Mouse (Mus musculus): ENCODE results near the gene Mrgprd.
A peak's percentile ranks its signal among the peaks of the same experiment; 100 is the strongest.

Mrgprd gene

GRCm38 (mm10) chr7:145302488-145303285 is 11.9 kb upstream of the Mrgprd start:
- peak; percentile 82 for DNase-seq (ENCODE audit: low read depth)

GRCm38 (mm10) chr7:145304153-145304552 is 10.5 kb upstream of the Mrgprd start:
- no peak for DNase-seq (ENCODE audit: low read depth)

DNA sequence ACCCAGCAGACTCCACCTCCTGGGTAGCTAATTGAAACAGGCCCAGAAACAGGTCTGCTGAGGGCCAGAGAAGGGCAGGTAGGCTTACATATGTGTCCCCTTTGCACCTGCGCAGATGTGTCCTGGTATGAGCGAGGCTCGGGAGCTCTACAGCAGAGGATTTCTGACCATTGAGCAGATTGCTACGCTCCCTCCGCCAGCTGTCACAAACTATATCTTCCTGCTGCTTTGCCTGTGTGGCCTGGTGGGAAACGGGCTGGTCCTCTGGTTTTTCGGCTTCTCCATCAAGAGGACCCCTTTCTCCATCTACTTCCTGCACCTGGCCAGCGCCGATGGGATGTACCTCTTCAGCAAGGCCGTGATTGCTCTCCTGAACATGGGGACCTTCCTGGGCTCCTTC is 7.0 kb upstream of the Mrgprd start:
- DNase-seq (ENCODE audit: low read depth), result no peak

- no peak for DNase-seq (ENCODE audit: low read depth)
Measured at GRCm38 (mm10) chr7:145308061-145308675, 6.5 kb upstream of the Mrgprd start.

GRCm38 (mm10) chr7:145308866-145309265 is 5.8 kb upstream of the Mrgprd start:
- DNase-seq (ENCODE audit: low read depth), result peak; percentile 53

DNA sequence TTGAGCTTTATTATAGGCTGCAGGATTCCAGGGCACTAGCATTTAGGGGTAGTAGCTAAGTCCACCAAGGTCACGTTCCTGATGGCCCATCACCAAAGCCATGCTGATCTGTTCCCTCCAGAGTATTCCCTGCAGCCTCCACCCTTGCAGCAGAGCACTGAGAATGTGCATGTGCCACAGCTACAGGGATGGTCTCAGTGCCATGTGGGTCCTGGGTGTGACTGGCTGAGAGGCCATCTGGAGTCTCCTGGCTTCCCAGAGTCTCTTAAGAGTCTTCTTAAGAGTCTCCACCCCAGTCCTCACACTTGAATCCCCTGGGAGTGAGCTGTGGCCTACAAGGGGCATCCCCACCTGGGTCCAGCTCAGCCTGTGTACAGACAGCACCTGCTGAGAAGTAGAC is 4.8 kb upstream of the Mrgprd start:
- DNase-seq (ENCODE audit: low read depth), result no peak

DNA sequence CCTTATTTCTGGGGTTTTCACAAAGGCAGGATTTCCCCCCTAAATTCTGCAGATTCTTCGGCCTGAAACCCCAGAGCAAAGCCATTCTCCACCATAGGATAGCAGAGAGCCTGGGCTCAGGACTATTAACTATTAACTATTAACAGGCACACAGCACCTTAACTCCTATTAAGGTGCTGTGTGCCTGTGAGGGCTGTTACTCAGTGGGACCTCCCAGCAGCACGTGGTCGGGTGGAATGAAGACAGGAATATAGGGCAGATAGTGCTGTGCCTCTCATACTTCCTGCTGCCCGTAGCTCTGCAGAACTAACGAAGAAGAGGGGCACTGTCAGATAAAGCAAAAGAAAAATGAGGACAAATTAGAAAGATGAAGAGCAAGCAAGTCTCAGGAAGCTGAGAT is 4.1 kb upstream of the Mrgprd start:
- DNase-seq (ENCODE audit: low read depth), result no peak

GRCm38 (mm10) chr7:145312137-145312536 is 2.5 kb upstream of the Mrgprd start:
- DNase-seq (ENCODE audit: low read depth), result peak; percentile 78

DNA sequence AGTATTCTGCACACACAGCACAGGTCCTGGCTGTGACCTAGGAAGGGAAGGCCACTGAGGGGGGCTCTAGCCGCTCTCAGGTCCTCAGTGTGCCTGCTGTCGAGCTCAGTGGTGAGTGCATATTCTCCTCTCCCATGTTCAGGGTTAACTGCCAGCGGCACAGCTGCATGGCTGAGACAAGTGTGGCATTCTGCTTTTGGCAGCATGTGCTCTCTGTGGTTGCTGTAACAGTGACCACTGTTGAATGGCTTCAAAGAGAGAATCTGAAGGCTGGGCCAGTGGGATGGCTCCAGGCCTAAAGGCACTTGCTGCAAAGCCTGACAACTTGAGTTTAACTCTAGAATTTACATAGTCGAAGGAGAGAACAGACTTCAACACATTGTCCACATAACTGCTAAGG is 2.9 kb downstream of the Mrgprd start:
- DNase-seq (ENCODE audit: low read depth), result no peak

GRCm38 (mm10) chr7:145319481-145319880 is 4.8 kb downstream of the Mrgprd start:
- DNase-seq (ENCODE audit: low read depth), result no peak

DNA sequence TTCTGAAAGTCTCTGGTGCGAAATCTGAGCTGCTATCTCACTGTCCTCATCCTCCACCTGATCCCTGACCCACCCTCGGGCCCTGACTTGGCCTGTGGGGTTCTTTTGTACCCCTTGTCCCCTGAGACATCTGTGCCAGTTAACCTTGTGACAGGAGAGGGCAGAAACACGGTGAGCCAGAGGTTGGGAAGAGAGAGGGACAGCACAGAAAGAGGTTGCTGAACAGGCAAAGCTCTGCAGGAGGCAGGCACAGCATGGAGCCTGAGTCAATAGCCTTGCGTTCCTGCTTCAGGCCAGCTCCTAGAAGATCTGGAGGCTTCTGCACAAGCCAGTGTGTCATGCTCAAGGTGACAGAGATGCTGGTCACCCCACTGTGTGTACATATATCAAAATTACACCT is 9.0 kb downstream of the Mrgprd start:
- DNase-seq (ENCODE audit: low read depth), result no peak

GRCm38 (mm10) chr7:145325697-145326096 is 11.1 kb downstream of the Mrgprd start:
- no peak for DNase-seq (ENCODE audit: low read depth)

- peak; percentile 83 for DNase-seq (ENCODE audit: low read depth)
Measured at GRCm38 (mm10) chr7:145329982-145330381, 15.3 kb downstream of the Mrgprd start.

DNA sequence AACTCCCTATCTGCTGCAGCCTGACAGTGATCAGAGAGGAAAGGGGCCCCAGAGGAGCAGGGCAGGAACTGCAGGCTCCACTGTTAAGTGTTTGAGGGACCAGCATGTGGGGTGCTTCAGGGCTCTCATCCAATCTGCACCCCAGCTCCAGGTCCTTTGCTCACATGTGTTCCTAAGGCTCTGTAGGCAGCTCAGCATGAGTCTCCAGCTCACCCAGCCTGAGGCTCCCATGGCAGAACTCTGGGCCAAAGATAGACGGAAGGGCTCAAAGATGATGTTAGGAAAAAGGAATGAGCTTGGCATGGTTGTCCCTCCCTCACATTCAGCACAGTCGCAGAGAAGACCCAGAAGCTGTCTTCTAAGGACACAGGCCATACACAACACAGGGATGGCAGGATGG is 16.0 kb downstream of the Mrgprd start:
- peak; percentile 63 for DNase-seq (ENCODE audit: low read depth)

DNA sequence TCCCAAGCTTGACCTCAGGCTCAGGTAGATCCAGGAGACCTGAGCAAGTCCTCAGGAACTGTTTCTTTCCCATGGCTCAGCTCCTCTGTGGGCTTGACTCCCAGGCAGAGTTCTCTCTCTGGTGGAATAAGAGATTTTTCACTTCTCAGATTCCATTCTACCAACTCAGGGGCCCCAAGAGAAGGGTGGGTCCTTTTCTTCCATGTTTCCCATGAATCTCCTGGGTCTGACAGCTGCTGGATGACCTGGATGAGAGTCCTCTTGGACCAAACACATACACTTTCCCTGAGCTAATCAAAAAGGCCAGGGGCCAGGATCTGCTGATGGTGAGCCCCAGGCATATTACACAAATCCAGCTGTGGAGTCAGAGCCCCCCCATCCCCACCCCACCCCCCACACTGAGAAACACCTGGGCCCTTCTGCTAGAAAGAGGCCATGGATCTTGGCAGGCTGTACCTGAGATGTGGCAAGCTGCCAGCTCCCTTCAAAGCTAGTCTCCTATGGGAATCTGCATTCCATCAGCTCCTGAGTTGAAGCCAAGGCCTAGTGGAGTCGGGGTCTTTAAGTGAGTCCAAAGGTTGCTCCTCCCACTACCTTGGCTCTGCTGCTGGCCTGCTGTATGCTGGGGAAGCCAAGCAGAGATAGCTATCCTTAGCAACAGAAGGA is 17.9 kb downstream of the Mrgprd start:
- DNase-seq (ENCODE audit: low read depth), result peak; percentile 84

GRCm38 (mm10) chr7:145333936-145334335 is 19.3 kb downstream of the Mrgprd start:
- DNase-seq (ENCODE audit: low read depth), result no peak

- DNase-seq (ENCODE audit: low read depth), result peak; percentile 71
Measured at GRCm38 (mm10) chr7:145334428-145335027, 19.9 kb downstream of the Mrgprd start.

DNA sequence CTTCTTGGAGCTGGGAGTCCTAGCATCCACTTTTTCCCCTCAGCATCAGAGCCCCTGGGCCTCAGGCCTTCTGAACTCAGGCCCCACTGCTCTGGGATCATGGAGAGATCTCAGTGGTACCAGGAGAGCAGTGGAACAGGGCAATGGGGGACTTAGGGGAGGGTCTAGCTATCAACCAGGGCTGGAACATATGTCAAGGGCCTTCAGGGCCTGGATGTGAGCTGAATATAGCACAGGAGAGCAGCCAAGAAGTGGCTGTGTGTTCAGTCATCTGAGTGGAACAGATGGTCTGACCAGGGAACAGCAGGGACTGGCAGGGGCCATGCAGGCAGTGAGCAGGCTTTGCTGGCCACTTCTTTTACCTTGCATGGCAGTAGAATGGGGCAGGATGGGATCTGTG is 20.6 kb downstream of the Mrgprd start:
- DNase-seq (ENCODE audit: low read depth), result no peak

DNA sequence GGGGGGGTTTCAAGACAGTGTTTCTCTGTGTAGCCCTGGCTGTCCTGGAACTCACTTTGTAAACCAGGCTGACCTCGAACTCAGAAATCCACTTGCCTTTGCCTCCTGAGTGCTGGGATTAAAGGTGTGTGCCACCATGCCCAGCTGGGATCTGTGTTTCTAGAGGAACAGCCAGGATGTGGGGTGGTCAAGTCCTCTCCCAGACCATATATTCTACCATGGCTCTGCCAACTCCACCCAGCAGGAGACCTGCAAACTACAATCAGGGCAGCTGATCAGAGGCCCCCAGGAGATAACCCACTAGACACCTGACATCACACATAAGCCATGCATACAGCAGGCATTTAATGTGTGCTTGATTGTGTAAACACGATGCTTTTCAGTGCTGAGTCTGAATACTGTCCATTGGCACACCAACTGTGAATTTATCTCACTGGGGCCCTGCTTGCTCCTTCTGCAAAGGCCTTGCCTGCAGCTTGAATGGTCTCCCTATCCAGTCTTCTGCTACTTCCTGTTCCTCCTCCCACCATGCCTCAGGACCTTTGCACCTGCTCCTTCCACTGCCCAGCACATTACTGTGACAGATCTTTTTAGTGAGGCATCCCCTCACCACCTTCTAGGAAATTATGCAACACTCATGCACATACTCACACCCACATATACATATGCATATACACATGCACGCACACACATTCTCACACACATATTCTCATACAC is 21.1 kb downstream of the Mrgprd start:
- no peak for DNase-seq (ENCODE audit: low read depth)

DNA sequence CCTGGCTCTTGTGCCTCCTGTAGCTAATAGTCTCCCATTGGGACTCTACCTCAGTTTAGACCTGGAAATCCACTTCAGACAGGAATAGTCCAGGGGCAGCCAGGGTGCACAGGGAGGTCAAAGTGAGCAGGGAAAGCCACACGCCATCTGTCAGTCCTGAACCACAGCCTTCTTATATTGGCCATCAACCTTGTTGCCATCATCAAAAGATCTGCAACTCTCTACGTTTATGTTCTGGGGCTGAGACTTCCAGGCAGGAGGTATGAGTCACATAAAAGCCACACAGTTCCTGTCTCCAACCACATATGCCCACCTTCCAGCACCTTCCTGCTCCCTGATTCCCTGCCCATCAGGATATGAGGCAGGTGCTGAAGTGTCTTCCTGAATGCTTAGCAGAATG is 23.3 kb downstream of the Mrgprd start:
- no peak for DNase-seq (ENCODE audit: low read depth)

DNA sequence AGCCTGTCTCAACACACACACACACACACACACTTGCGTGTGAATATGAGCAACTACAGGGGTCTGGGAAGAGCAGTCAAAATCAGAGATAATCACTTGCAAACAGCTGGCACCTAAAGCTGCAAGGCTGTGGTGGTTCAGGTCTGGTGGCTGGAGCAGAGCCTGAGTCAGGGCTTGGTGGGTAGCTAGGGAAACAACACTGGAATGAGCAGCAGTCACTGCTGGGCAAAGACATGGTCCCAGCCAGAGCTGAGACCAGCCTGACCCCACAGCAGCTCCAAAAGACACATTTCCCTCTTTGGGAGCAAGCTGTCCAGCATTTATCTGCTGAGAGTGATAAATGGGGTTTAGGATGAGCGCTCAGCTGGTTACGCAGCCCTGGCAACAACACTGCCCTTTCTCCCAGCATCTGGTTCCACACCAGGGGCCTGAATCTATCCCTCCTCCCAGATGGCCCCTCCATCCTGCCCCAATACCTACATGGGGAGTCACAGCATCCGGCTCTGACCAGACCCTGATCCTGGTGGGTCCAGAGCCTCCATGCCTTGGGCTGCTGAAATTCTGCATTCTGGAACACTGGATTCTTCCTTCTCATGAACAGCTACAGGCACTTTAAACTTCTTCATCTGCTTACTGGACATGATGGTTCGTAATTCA is 25.7 kb downstream of the Mrgprd start:
- DNase-seq (ENCODE audit: low read depth), result peak; percentile 53
